Mouse (Mus musculus): ENCODE data around the gene Actc1. TPM values are rescaled to one million over a fixed set of nuclear protein-coding genes. Genes with fewer than 3 reads are reported as not detected.

The Actc1 gene
- polyA plus RNA-seq (2014; fragmentation: Nextera tagmentation; extraction: Ambion mirVana): 12,441 and 13,029 TPM in 2 replicates

DNA sequence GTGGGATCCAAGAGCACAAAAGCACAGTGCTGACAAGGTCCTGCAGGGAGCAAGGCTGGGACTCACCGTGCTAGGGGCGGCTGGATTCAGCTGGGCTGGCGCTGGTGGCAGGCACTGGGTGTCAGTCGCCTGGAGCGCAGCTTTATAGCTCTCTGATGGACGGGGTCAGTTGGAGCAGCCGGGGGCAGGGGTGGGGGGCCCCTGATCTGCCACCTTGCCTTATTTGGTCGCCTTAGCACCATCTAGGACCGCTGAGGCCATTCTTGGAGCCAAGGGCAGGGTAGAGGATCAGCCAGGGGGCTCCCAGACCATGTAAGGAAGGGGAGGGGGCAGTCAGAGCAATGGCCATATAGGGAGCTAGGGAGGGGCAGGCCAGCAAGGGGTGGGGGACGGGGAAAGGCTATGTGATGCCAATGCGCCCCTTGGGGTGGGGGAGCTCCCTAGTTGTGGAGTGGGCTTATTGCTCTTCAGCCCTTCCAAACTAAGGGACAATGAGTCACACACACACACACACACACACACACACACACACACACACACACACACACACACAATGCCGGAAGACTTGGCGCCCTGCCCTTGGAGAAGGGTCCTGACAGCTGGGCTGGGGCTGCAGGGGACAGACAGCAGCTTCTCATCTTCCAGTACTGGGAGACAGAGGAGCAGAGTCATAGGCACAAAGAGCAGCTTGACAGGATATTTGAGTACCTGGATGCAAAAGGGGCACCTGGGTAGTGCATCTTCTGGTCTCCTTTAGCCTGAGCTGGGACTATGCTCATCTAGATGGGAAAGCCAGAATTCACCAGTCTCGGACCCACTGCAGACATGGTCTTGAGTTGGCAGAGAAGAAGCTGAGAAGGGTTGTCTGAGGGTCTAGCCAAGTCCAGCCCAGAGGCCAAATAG lies at the start of gene Actc1:
Actc1 (minus strand) TSS at position 853 of the 903 bp plus-strand sequence.
- Histone ChIP-seq H3K9ac (ENCODE audit: low read depth, low read length) (peak within 1 kb of the TSS; percentile 94), H3K27ac (ENCODE audit: low read depth, low read length) (peak within 1 kb of the TSS; percentile 99), H3K4me1 (ENCODE audit: control insufficient read depth, insufficient read depth, low read length) (peaks cover 5% of the 10 kb centered on the region), H3K36me3 (ENCODE audit: control insufficient read depth, insufficient read depth, low read length) (no peaks in the 10 kb centered on the region), H3K9me3 (replicated peaks; ENCODE audit: control insufficient read depth, low read length) (no peaks in the 10 kb centered on the region), H3K27me3 (ENCODE audit: control insufficient read depth, insufficient read depth, low read length) (no peaks in the 10 kb centered on the region), H3K4me2 (peak within 1 kb of the TSS; percentile 63), H3K4me3 (ENCODE audit: low read depth, low read length) (peak within 1 kb of the TSS; percentile 62)
- peak; percentile 77 for ATAC-seq (replicated peaks; ENCODE audit: insufficient number of reproducible peaks, low FRiP score, low TSS enrichment)
- WGBS (ENCODE audit: insufficient replicate concordance): 18% methylated on average over 14 of the region's 14 CpGs

DNA sequence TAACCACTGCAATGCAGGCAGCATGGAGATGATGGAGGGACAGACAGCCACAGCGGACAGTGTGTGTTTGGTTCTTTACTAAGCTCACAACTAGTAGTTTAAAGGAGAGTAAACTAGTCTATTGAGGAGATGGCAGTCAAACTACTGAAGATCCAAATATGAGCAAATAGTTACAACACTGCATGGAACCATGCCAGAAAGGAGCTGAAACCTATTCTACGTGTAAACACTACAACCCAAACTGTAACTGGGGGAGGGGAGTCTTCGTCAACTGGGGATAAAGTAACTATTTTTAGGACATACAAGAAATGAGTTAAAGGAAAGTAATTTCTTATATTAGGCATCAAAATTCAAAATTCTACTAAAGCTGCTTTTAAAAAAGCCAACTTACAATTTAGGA lies 49.1 kb upstream of the Actc1 start:
- peaks cover 3% of the 10 kb centered on the region for H3K4me1 ChIP-seq (ENCODE audit: control insufficient read depth, insufficient read depth, low read length)
- H3K4me3 ChIP-seq (ENCODE audit: low read depth, low read length): no peak overlapping the region
- 79% methylated on average over 3 of the region's 3 CpGs for WGBS (ENCODE audit: insufficient replicate concordance)
- no peak for ATAC-seq (replicated peaks; ENCODE audit: insufficient number of reproducible peaks, low FRiP score, low TSS enrichment)
- no peaks in the 10 kb centered on the region for H3K9me3 ChIP-seq (replicated peaks; ENCODE audit: control insufficient read depth, low read length)
- no peak overlapping the region for H3K9ac ChIP-seq (ENCODE audit: low read depth, low read length)
- peaks cover 16% of the 10 kb centered on the region for H3K36me3 ChIP-seq (ENCODE audit: control insufficient read depth, insufficient read depth, low read length)
- H3K4me2 ChIP-seq: no peak overlapping the region
- H3K27me3 ChIP-seq (ENCODE audit: control insufficient read depth, insufficient read depth, low read length): no peaks in the 10 kb centered on the region
- H3K27ac ChIP-seq (ENCODE audit: low read depth, low read length): no peak overlapping the region

DNA sequence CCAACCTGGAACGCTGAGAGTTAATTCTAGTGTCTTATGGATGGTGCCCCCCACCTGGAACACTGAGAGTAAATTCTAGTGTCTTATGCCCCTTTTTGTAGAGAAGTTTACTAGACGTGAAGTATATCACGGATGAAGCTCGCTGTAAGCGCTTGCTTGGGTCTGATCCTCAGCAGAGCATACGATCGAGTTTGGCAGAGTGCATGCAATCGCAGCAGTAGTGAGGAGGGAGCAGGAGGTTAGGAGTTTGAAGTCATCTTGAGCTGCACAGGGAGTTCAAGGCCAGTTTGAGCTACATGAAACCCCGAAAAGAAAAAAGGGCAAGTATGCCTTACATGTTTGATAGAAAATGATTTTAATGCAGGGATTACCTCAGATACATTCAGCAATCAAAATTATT lies 47.5 kb upstream of the Actc1 start:
- Histone ChIP-seq H3K36me3 (ENCODE audit: control insufficient read depth, insufficient read depth, low read length) (peaks cover 16% of the 10 kb centered on the region), H3K27ac (ENCODE audit: low read depth, low read length) (no peak overlapping the region), H3K9ac (ENCODE audit: low read depth, low read length) (no peak overlapping the region), H3K9me3 (replicated peaks; ENCODE audit: control insufficient read depth, low read length) (no peaks in the 10 kb centered on the region), H3K4me1 (ENCODE audit: control insufficient read depth, insufficient read depth, low read length) (peaks cover 3% of the 10 kb centered on the region), H3K4me2 (no peak overlapping the region), H3K4me3 (ENCODE audit: low read depth, low read length) (no peak overlapping the region), H3K27me3 (ENCODE audit: control insufficient read depth, insufficient read depth, low read length) (no peaks in the 10 kb centered on the region)
- WGBS (ENCODE audit: insufficient replicate concordance): 91% methylated on average over 9 of the region's 9 CpGs
- ATAC-seq (replicated peaks; ENCODE audit: insufficient number of reproducible peaks, low FRiP score, low TSS enrichment): no peak

DNA sequence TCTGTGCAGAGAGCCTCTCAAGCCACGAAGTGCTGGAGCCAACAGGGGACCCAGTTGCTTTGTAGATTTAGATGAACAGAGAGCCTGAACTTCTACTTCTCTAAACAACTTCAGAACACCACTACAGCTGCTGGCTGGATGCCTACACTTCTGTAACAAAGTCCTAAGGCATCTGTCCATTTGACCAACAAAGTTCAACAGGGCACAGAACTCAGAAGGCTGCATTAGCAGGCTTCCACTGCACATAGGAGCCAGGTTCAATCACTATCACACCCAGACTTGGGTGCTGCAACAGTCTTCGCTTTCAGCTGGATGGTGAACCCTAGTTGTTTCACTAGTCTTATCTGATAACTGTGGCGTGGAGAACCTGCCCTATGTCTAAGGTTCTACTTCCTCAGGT lies 46.5 kb upstream of the Actc1 start:
- Histone ChIP-seq H3K4me1 (ENCODE audit: control insufficient read depth, insufficient read depth, low read length) (peaks cover 3% of the 10 kb centered on the region), H3K27ac (ENCODE audit: low read depth, low read length) (no peak overlapping the region), H3K36me3 (ENCODE audit: control insufficient read depth, insufficient read depth, low read length) (peaks cover 12% of the 10 kb centered on the region; the same call in 1 of the 2 replicates), H3K4me3 (ENCODE audit: low read depth, low read length) (no peak overlapping the region), H3K4me2 (no peak overlapping the region), H3K27me3 (ENCODE audit: control insufficient read depth, insufficient read depth, low read length) (no peaks in the 10 kb centered on the region), H3K9me3 (replicated peaks; ENCODE audit: control insufficient read depth, low read length) (no peaks in the 10 kb centered on the region), H3K9ac (ENCODE audit: low read depth, low read length) (no peak overlapping the region)
- WGBS (ENCODE audit: insufficient replicate concordance): 83% methylated on average over 3 of the region's 3 CpGs
- no peak for ATAC-seq (replicated peaks; ENCODE audit: insufficient number of reproducible peaks, low FRiP score, low TSS enrichment)

DNA sequence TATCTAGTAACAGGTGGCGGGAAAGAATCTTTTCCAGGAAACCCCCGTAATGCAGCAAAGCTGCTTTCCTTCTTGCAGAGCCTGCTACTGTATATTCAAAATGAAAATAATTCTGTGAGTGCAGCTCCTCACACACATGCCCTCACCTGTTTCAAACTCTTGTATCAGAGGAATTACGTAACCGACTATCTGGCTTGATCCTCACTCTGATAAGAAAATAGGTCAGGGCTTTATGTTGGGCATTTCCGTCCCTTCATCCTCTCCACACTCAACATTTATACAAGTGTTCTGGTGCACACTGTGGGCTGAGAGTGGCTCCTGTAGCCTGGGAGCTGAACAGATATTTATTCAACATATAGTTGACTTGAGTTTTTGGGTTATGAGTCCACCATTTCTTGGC lies 45.8 kb upstream of the Actc1 start:
- Histone ChIP-seq H3K36me3 (ENCODE audit: control insufficient read depth, insufficient read depth, low read length) (peaks cover 8% of the 10 kb centered on the region; the same call in 1 of the 2 replicates), H3K4me1 (ENCODE audit: control insufficient read depth, insufficient read depth, low read length) (peaks cover 3% of the 10 kb centered on the region), H3K4me2 (no peak overlapping the region), H3K9me3 (replicated peaks; ENCODE audit: control insufficient read depth, low read length) (no peaks in the 10 kb centered on the region), H3K9ac (ENCODE audit: low read depth, low read length) (no peak overlapping the region), H3K27me3 (ENCODE audit: control insufficient read depth, insufficient read depth, low read length) (no peaks in the 10 kb centered on the region), H3K27ac (ENCODE audit: low read depth, low read length) (no peak overlapping the region), H3K4me3 (ENCODE audit: low read depth, low read length) (no peak overlapping the region)
- no peak for ATAC-seq (replicated peaks; ENCODE audit: insufficient number of reproducible peaks, low FRiP score, low TSS enrichment)
- 88% methylated on average over 5 of the region's 5 CpGs for WGBS (ENCODE audit: insufficient replicate concordance)

DNA sequence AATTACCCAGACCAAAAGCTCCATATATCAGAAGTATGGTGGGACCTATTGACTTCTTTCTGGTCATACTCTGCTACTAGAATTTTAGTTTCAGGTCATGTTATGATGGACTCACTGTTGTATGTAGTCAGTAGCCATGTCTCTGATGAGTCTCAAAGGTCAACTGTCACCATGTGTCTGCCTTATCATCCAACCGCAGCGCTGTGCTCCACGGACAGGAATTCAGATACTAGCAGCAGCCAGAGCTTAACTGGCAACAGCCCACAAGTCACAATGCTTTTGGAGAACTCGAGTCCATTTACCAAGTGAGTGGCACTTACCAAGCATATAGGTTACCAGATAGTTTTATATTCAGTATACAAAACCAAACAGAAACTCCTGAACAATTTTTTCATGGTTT lies 44.3 kb upstream of the Actc1 start:
- no peak for ATAC-seq (replicated peaks; ENCODE audit: insufficient number of reproducible peaks, low FRiP score, low TSS enrichment)
- H3K9me3 ChIP-seq (replicated peaks; ENCODE audit: control insufficient read depth, low read length): no peaks in the 10 kb centered on the region
- 52% methylated on average over 4 of the region's 4 CpGs for WGBS (ENCODE audit: insufficient replicate concordance)

DNA sequence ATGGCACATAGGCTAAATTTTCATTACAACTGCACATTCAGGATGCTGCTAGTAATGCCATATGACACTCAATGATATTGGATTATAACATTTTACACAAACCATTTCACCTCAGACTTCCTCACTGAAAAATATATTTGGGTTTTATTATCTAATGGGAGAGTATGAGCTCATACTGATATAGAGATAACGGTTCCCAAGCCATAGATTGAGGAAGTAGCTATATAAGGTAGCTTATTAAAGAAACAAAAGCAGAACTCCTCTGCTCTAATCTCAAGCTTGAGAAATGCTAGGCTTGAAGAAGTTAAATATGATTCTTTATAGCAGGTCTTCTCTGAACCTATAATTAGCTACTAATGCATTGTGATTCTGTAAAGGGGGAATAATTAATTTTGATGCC lies 43.2 kb upstream of the Actc1 start:
- no peak for ATAC-seq (replicated peaks; ENCODE audit: insufficient number of reproducible peaks, low FRiP score, low TSS enrichment)
- Histone ChIP-seq H3K9ac (ENCODE audit: low read depth, low read length) (no peak overlapping the region), H3K36me3 (ENCODE audit: control insufficient read depth, insufficient read depth, low read length) (0 out of 2 replicates have a peak, but pooled peaks cover 5% of the 10 kb centered on the region), H3K4me2 (no peak overlapping the region), H3K9me3 (replicated peaks; ENCODE audit: control insufficient read depth, low read length) (no peaks in the 10 kb centered on the region), H3K27me3 (ENCODE audit: control insufficient read depth, insufficient read depth, low read length) (no peaks in the 10 kb centered on the region), H3K27ac (ENCODE audit: low read depth, low read length) (no peak overlapping the region), H3K4me3 (ENCODE audit: low read depth, low read length) (no peak overlapping the region), H3K4me1 (ENCODE audit: control insufficient read depth, insufficient read depth, low read length) (peaks cover 3% of the 10 kb centered on the region)
- 92% methylated on average over 1 of the region's 1 CpGs for WGBS (ENCODE audit: insufficient replicate concordance)

More for the DNA sequence above, 44.3 kb upstream of the Actc1 start:
- Histone ChIP-seq H3K27ac (ENCODE audit: low read depth, low read length) (no peak overlapping the region), H3K36me3 (ENCODE audit: control insufficient read depth, insufficient read depth, low read length) (0 out of 2 replicates have a peak, but pooled peaks cover 5% of the 10 kb centered on the region), H3K4me1 (ENCODE audit: control insufficient read depth, insufficient read depth, low read length) (peaks cover 3% of the 10 kb centered on the region), H3K27me3 (ENCODE audit: control insufficient read depth, insufficient read depth, low read length) (no peaks in the 10 kb centered on the region), H3K4me2 (no peak overlapping the region), H3K4me3 (ENCODE audit: low read depth, low read length) (no peak overlapping the region), H3K9ac (ENCODE audit: low read depth, low read length) (no peak overlapping the region)

DNA sequence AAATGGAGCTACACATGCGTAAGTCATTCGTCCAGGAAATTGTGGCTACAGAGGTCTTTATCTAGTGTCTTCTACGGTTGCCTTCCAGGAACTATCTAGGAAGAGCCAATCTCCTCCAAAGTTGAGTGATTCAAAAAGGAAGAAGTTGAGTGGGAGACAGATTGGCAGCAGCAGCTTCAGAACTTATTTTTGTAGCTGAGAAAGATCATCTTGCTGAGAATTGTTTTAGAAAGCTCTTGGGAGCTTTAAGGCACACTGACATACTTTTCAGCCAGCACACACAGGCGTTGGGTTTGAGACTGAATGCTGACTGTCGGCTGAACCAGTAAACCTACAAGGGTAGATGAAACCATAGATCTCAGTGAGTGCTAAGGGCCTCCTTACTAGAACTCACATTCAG lies 42.0 kb upstream of the Actc1 start:
- Histone ChIP-seq H3K27ac (ENCODE audit: low read depth, low read length) (no peak overlapping the region), H3K9me3 (replicated peaks; ENCODE audit: control insufficient read depth, low read length) (no peaks in the 10 kb centered on the region), H3K36me3 (ENCODE audit: control insufficient read depth, insufficient read depth, low read length) (no peaks in the 10 kb centered on the region), H3K4me1 (ENCODE audit: control insufficient read depth, insufficient read depth, low read length) (peaks cover 3% of the 10 kb centered on the region), H3K27me3 (ENCODE audit: control insufficient read depth, insufficient read depth, low read length) (no peaks in the 10 kb centered on the region), H3K9ac (ENCODE audit: low read depth, low read length) (no peak overlapping the region), H3K4me3 (ENCODE audit: low read depth, low read length) (no peak overlapping the region), H3K4me2 (no peak overlapping the region)
- WGBS (ENCODE audit: insufficient replicate concordance): 78% methylated on average over 5 of the region's 5 CpGs
- no peak for ATAC-seq (replicated peaks; ENCODE audit: insufficient number of reproducible peaks, low FRiP score, low TSS enrichment)

DNA sequence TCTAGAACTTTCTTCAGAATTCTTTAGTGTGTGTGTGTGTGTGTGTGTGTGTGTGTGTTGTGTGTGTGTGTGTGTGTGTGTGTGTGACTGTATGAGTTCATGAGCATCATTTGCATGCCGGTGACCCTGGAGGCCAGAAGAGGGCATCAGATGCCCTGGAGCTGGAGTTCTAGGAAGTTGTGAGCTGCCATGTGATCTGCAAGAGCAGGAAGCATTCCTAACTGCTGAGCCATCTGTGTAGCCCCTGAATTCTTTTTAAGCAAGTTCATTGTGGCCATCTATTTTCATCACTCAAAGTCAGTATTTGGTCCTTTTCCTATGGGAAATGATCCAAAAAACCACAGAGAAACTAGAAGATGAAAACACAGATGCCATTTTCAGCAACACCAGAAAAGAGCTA lies 41.3 kb upstream of the Actc1 start:
- Histone ChIP-seq H3K4me1 (ENCODE audit: control insufficient read depth, insufficient read depth, low read length) (peaks cover 3% of the 10 kb centered on the region), H3K36me3 (ENCODE audit: control insufficient read depth, insufficient read depth, low read length) (no peaks in the 10 kb centered on the region), H3K9me3 (replicated peaks; ENCODE audit: control insufficient read depth, low read length) (no peaks in the 10 kb centered on the region), H3K27ac (ENCODE audit: low read depth, low read length) (no peak overlapping the region), H3K9ac (ENCODE audit: low read depth, low read length) (no peak overlapping the region), H3K4me2 (no peak overlapping the region), H3K27me3 (ENCODE audit: control insufficient read depth, insufficient read depth, low read length) (no peaks in the 10 kb centered on the region), H3K4me3 (ENCODE audit: low read depth, low read length) (no peak overlapping the region)
- no peak for ATAC-seq (replicated peaks; ENCODE audit: insufficient number of reproducible peaks, low FRiP score, low TSS enrichment)
- WGBS (ENCODE audit: insufficient replicate concordance): 100% methylated on average over 1 of the region's 1 CpGs
